In the genomic region with DNA sequence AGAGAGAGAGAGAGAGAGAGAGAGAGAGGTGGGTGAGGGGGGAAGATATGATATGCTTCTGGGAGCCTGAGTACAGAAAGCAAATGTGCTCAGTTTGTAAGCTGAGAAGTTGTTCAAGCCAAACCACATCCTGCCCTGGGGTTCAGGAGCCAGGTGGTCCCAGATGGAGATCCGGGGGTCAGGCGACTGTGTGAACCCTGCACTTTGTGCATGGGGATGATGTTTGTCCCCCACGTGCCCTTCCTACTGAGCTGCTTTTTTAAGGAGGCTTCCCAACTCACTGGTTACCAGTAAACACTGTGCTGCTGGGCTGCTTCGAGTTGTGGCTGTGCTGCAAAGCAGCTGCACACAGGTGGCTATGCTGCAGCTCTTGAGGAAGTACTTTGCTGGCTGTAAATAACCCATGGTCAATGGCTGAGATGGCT, we compare ENCODE assay signal across 8 mouse cellular contexts.
DNase-seq lines count a peak whose midpoint lies in the region; ATAC-seq and TF ChIP-seq lines count a peak whose summit lies in the region.

No protein-coding gene starts in this region.

- peaks cover 4% of the 10 kb centered on the region; the same call in 1 of the 2 replicates for H3K4me1 ChIP-seq in limb, embryonic 12.5 days (replicated peaks)
- H3K4me1 ChIP-seq in forebrain, embryonic 10.5 days = peaks cover 8% of the 10 kb centered on the region; the same call in 1 of the 2 replicates

- H3K4me3 ChIP-seq in limb, embryonic 12.5 days (replicated peaks) = no peak overlapping the region
- H3K4me3 ChIP-seq in left cerebral cortex, adult 2 months = no peak overlapping the region
- no peak overlapping the region for H3K4me3 ChIP-seq in forebrain, embryonic 10.5 days

- peak; percentile 66; the same call in 1 of the 2 replicates for ATAC-seq in limb, embryonic 12.5 days (ENCODE audit: insufficient number of reproducible peaks, insufficient read depth, low FRiP score, low TSS enrichment, low read depth)

- H3K4me2 ChIP-seq in limb, embryonic 12.5 days = no peak overlapping the region

- H3K9me3 ChIP-seq in limb, embryonic 12.5 days = no peaks in the 10 kb centered on the region
- no peaks in the 10 kb centered on the region for H3K9me3 ChIP-seq in forebrain, embryonic 10.5 days

- no peaks in the 10 kb centered on the region for H3K36me3 ChIP-seq in limb, embryonic 12.5 days
- no peaks in the 10 kb centered on the region for H3K36me3 ChIP-seq in forebrain, embryonic 10.5 days (replicated peaks)

- H3K27me3 ChIP-seq in limb, embryonic 12.5 days = peaks cover 31% of the 10 kb centered on the region
- H3K27me3 ChIP-seq in forebrain, embryonic 10.5 days (ENCODE audit: poor library complexity, severe bottlenecking) = peaks cover 85% of the 10 kb centered on the region

- DNase-seq in spleen, adult 18-20 months = peak; percentile 35 to 45
- no peak for DNase-seq in spleen, adult 12 weeks (ENCODE audit: low spot score)
- DNase-seq in heart, postnatal 10 days = peak; percentile 22 to 30
- peak; percentile 73 to 84 for DNase-seq in thymus, postnatal 36 days
- DNase-seq in gastrocnemius, postnatal 10 days = no peak
- DNase-seq in left cerebral cortex, adult 2 months (ENCODE audit: extremely low spot score in 1 of 2, low spot score in 2 of 2) = no peak
- DNase-seq in forebrain, embryonic 10.5 days (ENCODE audit: extremely low spot score, low spot score) = no peak

- H3K27ac ChIP-seq in limb, embryonic 12.5 days = no peak overlapping the region
- no peak overlapping the region for H3K27ac ChIP-seq in left cerebral cortex, adult 2 months
- no peak overlapping the region for H3K27ac ChIP-seq in forebrain, embryonic 10.5 days

- intact Hi-C loops in heart, postnatal 10 days (cut with DNase I) = no loop called here
- intact Hi-C loops in left cerebral cortex, adult 2 months (cut with DNase I) = no loop called here

- WGBS in limb, embryonic 12.5 days = 13% methylated on average over 4 of the region's 4 CpGs
- WGBS in forebrain, embryonic 10.5 days = 22% methylated on average over 4 of the region's 4 CpGs

- TF ChIP-seq CTCF in left cerebral cortex, adult 2 months (IDR thresholded peaks at IDR 0.05) = no peak

- H3K9ac ChIP-seq in limb, embryonic 12.5 days (replicated peaks) = no peak overlapping the region

Comparison
In these comparisons a context has a peak if more than half of its experiments do, and no peak if none do; other contexts are left out.
1. DNase-seq: peak in spleen, adult 18-20 months (2 of 2), heart, postnatal 10 days (2 of 2) and thymus, postnatal 36 days (2 of 2); none in spleen, adult 12 weeks (single experiment), gastrocnemius, postnatal 10 days (single experiment), left cerebral cortex, adult 2 months (0 of 2) and forebrain, embryonic 10.5 days (single experiment).